Mouse (Mus musculus): ENCODE results near the gene Abca4.

The Abca4 gene

GRCm38 (mm10) chr3:122176018-122176417, 131.8 kb downstream of the Abca4 start:
- DNase-seq: no peak

- no peak for DNase-seq
Observed at GRCm38 (mm10) chr3:122176706-122177390, 132.6 kb downstream of the Abca4 start.

- peak; percentile 16 for DNase-seq
Observed at GRCm38 (mm10) chr3:122184109-122184508, 139.9 kb downstream of the Abca4 start.

GRCm38 (mm10) chr3:122186975-122187374, 142.7 kb downstream of the Abca4 start:
- no peak for DNase-seq

DNA sequence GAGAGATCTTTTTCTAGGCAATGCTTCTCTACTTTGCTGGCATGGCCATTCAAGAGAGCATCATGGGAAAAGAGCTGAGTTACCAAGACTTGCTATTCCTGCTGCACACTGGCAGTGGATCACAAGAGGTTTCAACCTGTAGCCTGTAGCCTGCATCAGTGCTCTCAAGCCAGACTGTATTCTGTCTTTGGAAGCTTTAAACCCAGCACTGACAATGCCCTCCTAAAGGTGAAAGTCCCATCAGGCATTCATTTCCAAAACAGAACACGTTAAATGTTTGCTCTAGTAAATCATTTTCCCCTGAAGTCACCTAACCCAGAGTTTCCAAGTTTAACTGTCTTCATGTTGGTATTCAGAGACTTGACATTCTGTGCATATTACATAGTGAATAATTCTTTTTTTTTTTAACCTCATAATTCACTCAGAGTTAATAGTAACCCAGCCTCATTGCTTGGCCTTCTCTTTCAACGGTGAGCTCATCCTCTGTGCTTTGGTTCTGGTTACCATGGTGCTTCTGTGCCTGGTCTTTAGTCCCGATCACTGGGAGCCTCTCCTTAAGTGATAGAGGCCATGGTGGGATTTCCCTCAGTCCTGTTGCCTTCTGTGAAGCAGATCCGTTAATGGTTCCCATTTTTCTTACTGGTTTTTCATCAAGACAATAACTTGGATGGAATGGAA, 152.5 kb downstream of the Abca4 start:
- no peak for DNase-seq

- no peak for DNase-seq
Observed at GRCm38 (mm10) chr3:122198532-122198931, 154.3 kb downstream of the Abca4 start.

DNA sequence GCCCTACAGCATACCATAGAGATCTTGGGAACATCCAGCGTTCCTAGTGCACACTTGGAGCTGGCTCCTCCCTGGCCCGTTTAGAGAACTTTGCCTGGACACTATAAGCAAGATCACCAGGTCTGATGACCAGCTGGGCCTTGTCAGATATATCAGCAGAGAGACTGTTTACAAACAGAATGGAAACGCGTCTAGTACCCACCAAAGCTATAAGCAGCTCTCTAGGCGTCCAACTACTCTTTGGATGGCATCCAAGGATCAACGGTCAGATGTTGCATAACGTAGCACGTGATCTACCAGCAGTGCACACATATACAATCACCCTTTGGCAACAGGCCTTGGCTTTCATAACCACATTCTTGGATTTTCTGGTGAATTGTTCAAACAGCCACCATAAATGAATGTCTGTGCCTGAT, 154.7 kb downstream of the Abca4 start:
- no peak for DNase-seq

- DNase-seq: no peak
Observed at GRCm38 (mm10) chr3:122199600-122199999, 155.4 kb downstream of the Abca4 start.

DNA sequence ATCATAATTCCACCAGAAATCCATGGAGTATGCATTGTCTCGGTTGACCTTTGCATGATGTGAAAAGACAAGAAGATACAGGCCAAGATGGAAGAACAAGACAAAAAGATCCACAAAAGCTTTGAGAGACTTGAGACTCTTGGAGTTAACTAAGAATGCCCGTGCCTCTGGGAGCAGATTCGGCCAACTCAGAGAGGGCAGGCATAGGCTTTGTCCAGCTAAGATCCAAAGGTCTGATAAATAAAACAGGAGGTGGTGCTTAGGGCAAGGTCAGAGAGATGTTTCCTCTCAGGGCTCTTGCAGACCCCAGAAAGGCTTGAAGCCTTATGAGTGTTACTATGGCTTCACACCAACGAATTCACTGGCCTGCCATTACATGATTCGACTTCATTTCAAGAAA, 155.8 kb downstream of the Abca4 start:
- no peak for DNase-seq

- no peak for DNase-seq
Observed at GRCm38 (mm10) chr3:122200447-122200846, 156.2 kb downstream of the Abca4 start.

GRCm38 (mm10) chr3:122202307-122202732, 158.1 kb downstream of the Abca4 start:
- DNase-seq: peak; percentile 61

DNA sequence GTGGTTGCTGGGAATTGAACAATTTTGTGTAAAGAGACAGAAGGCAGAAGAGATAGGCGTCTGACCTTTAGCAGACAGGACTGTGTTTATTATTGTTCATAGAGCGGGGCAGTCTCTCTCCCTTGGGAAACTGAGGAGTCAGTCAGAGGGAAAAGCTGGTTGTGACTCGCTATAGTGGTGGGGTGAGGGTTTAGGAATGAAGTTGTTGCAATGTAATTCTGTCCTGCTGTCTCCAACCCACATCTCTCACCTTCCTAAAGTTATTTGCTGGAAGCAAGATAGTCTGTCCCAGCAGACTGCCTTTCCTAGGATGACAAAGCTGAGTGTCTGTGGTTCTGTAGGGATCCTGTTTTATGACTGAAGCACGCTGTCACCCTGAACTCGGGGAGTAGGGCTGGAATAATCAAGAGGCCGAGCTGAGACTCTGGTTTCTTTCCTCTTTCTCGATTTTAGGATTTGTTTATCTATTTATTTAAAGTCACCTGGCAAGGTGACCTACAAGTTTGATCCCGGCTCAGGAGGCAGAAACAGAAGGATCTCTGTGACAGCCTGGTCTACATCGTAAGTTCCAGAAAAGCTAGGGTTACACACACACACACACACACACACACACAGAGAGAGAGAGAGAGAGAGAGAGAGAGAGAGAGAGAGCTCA, 159.6 kb downstream of the Abca4 start:
- DNase-seq: no peak

GRCm38 (mm10) chr3:122205753-122206152, 161.5 kb downstream of the Abca4 start:
- no peak for DNase-seq

- peak; percentile 83 for DNase-seq
Observed at GRCm38 (mm10) chr3:122206279-122207070, 162.2 kb downstream of the Abca4 start.

GRCm38 (mm10) chr3:122207766-122208165, 163.5 kb downstream of the Abca4 start:
- DNase-seq: no peak

DNA sequence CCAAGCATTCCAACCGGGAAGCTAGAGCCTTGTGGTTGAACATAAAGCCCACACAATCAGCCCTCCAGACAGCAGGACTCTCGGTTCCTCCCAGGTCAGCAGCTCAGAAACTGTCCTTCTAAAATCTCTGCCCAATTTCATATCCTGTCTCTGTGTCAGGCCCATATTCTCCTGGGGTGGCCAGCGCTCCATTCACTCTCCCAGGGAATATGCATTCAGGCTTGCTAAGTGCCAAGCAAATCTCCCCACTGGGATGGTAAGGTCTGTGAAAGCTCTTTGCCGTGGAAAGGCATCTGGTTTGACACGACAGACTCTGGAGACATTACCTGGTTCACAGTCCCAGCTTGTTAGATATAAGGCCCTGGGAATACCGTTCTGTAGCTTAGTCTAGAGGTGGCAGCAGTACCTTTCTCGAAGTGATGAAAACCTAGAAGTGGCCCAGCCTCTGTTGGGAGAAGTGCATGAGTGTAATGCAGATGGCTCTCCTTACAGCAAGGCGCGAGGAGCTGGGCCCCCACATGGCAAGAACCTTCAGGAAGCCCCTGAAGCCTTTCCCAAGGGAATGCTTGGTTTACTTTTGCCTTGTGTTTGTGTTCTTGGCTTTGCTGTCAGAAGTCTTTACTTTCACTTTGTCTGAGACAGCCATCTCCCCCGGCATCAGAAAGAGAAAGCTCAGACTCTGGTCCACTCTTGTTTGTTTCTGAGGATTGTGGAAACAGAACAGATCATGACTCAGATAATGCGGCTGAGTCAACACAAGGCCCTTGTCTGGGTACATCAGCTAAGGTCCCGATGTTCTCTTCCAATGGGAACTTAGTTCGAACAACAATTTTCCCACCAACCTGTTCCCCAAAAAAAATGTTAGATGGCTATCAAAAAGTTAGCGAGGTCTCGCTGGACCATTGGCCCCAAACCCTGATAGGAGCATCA, 164.3 kb downstream of the Abca4 start:
- no peak for DNase-seq

GRCm38 (mm10) chr3:122209511-122209910, 165.3 kb downstream of the Abca4 start:
- DNase-seq: no peak

- DNase-seq: no peak
Observed at GRCm38 (mm10) chr3:122210434-122210833, 166.2 kb downstream of the Abca4 start.

DNA sequence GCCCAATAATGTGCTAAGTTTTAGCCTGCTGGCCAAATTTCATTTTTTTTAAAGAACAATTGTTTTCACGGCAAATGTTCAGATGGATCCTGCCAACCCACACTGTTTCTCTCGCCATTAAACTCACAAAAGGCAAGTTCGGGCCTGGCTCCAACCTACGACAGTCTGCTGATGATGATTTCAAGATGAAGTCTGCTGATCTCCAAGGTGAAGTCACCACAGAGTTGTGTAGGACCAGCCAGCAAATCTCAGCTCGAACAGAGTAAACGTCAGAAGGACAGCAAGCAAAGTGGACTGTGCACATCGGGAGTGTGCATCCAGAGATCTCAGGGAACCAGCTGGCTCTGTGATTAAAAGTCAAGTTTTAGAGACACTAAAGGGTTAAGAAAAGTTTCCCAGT, 166.6 kb downstream of the Abca4 start:
- no peak for DNase-seq

GRCm38 (mm10) chr3:122211446-122212125, 167.3 kb downstream of the Abca4 start:
- no peak for DNase-seq
